Mouse (Mus musculus): ENCODE measurements around the gene Zbtb33. TPM values are rescaled to one million over a fixed set of nuclear protein-coding genes. Genes with fewer than 3 reads are reported as not detected.

Gene Zbtb33
- total RNA-seq, 2 experiments from 2014 or later, result 15.8 to 20.8 TPM

Other genes starting within 250 kb of the Zbtb33 start
- not detected in 2 replicates for gene Btg1-ps1, start 171.0 kb upstream of the Zbtb33 start, total RNA-seq (2014; fragmentation: Nextera tagmentation)
- not detected in 2 replicates for gene Btg1-ps1, start 171.0 kb upstream of the Zbtb33 start, total RNA-seq (2017)
- not detected in 2 replicates for gene Btg1-ps2, start 146.7 kb upstream of the Zbtb33 start, total RNA-seq (2014; fragmentation: Nextera tagmentation)
- not detected in 2 replicates for gene Btg1-ps2, start 146.7 kb upstream of the Zbtb33 start, total RNA-seq (2017)
- not detected in 2 replicates for gene Rhox10, start 123.3 kb upstream of the Zbtb33 start, total RNA-seq (2014; fragmentation: Nextera tagmentation)
- gene Rhox10, start 123.3 kb upstream of the Zbtb33 start, total RNA-seq (2017), result not detected in 2 replicates
- gene Rhox11, start 104.7 kb upstream of the Zbtb33 start, total RNA-seq (2014; fragmentation: Nextera tagmentation), result not detected in 2 replicates
- gene Rhox11, start 104.7 kb upstream of the Zbtb33 start, total RNA-seq (2017), result not detected in 2 replicates
- not detected in 2 replicates for gene Rhox12, start 78.9 kb upstream of the Zbtb33 start, total RNA-seq (2014; fragmentation: Nextera tagmentation)
- not detected in 2 replicates for gene Rhox12, start 78.9 kb upstream of the Zbtb33 start, total RNA-seq (2017)
- not detected in 2 replicates for gene Rhox13, start 68.6 kb upstream of the Zbtb33 start, total RNA-seq (2014; fragmentation: Nextera tagmentation)
- not detected in 2 replicates for gene Rhox13, start 68.6 kb upstream of the Zbtb33 start, total RNA-seq (2017)
- gene Tmem255a, start 62.6 kb downstream of the Zbtb33 start, total RNA-seq (2014; fragmentation: Nextera tagmentation), result not detected in 2 replicates
- 0.26 TPM in 1 of 2 replicates, not detected in the other for gene Tmem255a, start 62.6 kb downstream of the Zbtb33 start, total RNA-seq (2017)
- not detected in 2 replicates for gene Atp1b4, start 126.4 kb downstream of the Zbtb33 start, total RNA-seq (2014; fragmentation: Nextera tagmentation)
- gene Atp1b4, start 126.4 kb downstream of the Zbtb33 start, total RNA-seq (2017), result not detected in 2 replicates

All from granulocyte monocyte progenitor cell, adult 5-6 weeks (primary cell).